Mouse (Mus musculus) lung, postnatal 0 days (tissue): ENCODE results near the gene Olfr697.

Source experiments
- CTCF ChIP-seq: IDR thresholded peaks from 2 replicates; pipeline ENCODE4 v1.5.1; 2016; ENCODE audit warnings: antibody characterized with exemption, mild to moderate bottlenecking
- EP300 ChIP-seq: IDR thresholded peaks from 2 replicates; pipeline ENCODE4 v1.6.1; 2016; ENCODE audit warnings: antibody characterized with exemption, mild to moderate bottlenecking, control low read depth

DNA sequence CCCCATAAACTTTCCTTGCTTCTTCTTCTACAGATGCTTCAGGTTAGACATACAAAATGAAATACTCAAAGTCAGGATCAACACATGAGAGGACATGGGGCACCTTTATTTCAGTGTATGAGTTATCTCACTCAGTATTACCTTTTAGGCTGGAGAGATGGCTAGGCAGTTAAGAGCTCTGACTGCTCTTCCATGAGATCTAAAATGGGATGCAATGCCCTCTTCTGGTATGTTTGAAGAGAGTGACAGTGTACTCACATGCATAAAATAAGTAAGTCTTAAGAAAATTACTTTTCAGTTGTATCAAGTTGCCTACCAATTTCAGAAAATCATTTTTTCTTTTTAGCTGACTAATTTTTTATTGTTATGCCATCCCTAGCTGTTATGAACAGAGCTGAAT is 46.1 kb upstream of the Olfr697 start:
- no peak for TF ChIP-seq EP300
- TF ChIP-seq CTCF = no peak
